Mouse (Mus musculus): Measurements from ENCODE around the gene Armh3. TPM values are rescaled to one million over a fixed set of nuclear protein-coding genes. Genes with fewer than 3 reads are reported as not detected.
A peak's percentile ranks its signal among the peaks of the same experiment; 100 is the strongest.

Gene Armh3
- polyA plus RNA-seq (2015; fragmentation: Nextera tagmentation; extraction: Ambion mirVana): 9.9 and 10.1 TPM in 2 replicates

DNA sequence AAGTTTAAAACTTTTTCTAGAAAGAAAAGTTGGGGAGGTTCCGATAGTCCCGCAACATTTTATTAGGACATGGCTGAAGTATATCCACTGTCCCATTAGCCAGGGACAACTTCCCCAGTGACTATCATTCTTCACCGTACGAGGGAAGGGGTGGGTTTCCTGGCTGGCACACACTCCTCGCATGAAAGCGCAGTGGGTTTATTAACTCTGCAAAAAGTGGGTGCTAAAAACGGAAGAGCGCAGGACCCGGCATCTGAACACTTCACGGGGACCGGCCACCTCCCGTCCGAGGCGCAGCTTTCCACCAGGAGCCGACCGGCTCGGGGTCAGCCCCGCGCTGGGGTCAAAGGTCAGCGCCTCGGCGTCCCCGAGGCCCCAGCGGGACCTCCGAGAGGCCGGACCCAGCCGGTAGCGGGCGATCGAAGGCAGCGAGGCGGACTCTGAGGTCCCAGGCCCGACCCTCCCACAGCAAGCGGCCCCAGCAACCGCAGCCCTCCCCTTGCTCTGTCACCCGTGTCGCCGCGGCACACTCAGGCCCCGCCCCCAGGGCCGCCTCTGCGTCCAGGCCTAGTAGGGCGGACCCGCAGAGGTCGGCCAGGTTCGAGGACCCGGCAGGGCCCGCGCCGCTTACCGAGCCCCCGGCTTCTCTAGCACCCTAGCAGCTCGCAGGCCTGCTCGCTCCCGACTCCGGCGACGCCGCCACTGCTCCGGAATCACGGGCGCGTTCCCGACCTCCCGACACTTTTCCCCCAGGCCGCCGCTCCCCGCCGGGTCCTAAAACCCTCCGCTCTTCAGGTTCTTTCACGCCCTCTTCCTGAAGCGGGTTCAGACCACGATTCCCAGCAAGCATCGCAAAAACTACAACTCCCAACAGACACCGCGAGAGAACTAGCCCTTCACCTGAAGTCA lies at the start of gene Armh3:
TSS of gene Armh3 (minus strand) at position 704 of the 909 bp plus-strand sequence.
- WGBS: 1% methylated on average over 76 of the region's 76 CpGs
- TF ChIP-seq CTCF (IDR thresholded peaks at IDR 0.05; ENCODE audit: low read depth): no peak; the same call in 1 of the 2 replicates
- Histone ChIP-seq H3K9ac (ENCODE audit: low read depth, low read length) (peak within 1 kb of the TSS; percentile 80), H3K36me3 (ENCODE audit: control insufficient read depth, insufficient read depth) (no peaks in the 10 kb centered on the region), H3K4me1 (replicated peaks; ENCODE audit: control insufficient read depth, insufficient read depth, low read length) (0 out of 2 replicates have a peak, but pooled peaks cover 2% of the 10 kb centered on the region), H3K27ac (ENCODE audit: low read depth, low read length) (peak within 1 kb of the TSS; percentile 97), H3K4me3 (ENCODE audit: low read depth, low read length) (peak within 1 kb of the TSS; percentile 83), H3K27me3 (replicated peaks; ENCODE audit: control insufficient read depth, insufficient read depth, low read length) (no peaks in the 10 kb centered on the region), H3K9me3 (ENCODE audit: control insufficient read depth) (no peaks in the 10 kb centered on the region), H3K4me2 (replicated peaks; ENCODE audit: low read depth) (peak within 1 kb of the TSS; percentile 74)
- peak; percentile 91 for ATAC-seq

DNA sequence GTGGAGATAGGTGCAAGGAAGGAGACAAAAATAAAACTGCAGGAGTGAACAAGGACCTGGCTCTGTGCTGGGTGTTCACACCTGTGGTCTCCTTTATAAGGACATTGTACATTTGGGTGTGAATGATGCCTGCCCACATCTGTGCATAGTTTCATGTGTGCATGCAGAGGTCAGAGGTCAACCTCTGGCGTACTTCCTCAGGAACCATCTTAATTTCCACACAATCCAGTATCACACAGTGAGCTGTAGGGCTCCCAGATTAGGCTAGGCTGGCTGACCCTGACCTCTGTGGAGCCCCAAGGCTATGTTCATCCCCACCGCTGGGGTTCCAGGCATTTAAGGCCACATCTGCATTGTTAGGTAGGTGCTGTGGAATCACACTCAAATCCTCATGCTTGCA lies 49.1 kb upstream of the Armh3 start:
- ATAC-seq: no peak
- TF ChIP-seq CTCF (IDR thresholded peaks at IDR 0.05; ENCODE audit: low read depth): no peak
- H3K36me3 ChIP-seq (ENCODE audit: control insufficient read depth, insufficient read depth): no peaks in the 10 kb centered on the region
- H3K27me3 ChIP-seq (replicated peaks; ENCODE audit: control insufficient read depth, insufficient read depth, low read length): no peaks in the 10 kb centered on the region
- no peaks in the 10 kb centered on the region for H3K9me3 ChIP-seq (ENCODE audit: control insufficient read depth)
- 64% methylated on average over 2 of the region's 2 CpGs for WGBS
- H3K4me3 ChIP-seq (ENCODE audit: low read depth, low read length): no peak overlapping the region
- no peak overlapping the region for H3K9ac ChIP-seq (ENCODE audit: low read depth, low read length)
- no peak overlapping the region for H3K4me2 ChIP-seq (replicated peaks; ENCODE audit: low read depth)
- no peak overlapping the region for H3K27ac ChIP-seq (ENCODE audit: low read depth, low read length)
- peaks cover 2% of the 10 kb centered on the region; the same call in 1 of the 2 replicates for H3K4me1 ChIP-seq (replicated peaks; ENCODE audit: control insufficient read depth, insufficient read depth, low read length)

DNA sequence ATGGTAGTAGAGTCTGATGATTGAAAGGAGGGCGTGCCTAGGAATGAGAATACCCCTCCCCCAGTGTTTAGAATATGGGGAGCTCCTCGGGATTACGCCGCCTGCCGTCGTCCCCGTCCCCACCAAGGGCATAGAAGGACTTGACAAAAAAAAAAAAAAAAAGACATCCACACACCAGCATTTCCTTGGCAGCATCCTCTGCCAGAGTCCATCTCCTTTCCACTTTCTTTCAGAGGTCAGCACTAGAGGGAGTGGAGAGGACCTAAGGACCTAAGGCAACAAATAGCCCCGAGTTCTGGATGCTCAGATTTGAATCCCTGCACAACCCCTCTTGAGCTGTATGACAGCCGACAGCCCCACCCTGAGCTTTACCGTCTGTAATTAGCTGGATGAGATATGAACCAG lies 48.3 kb upstream of the Armh3 start:
- no peaks in the 10 kb centered on the region for H3K36me3 ChIP-seq (ENCODE audit: control insufficient read depth, insufficient read depth)
- WGBS: 10% methylated on average over 10 of the region's 10 CpGs
- ATAC-seq: no peak
- no peaks in the 10 kb centered on the region for H3K9me3 ChIP-seq (ENCODE audit: control insufficient read depth)
- 0 out of 2 replicates have a peak overlapping the region, but pooled peaks have one; percentile 87 for H3K4me3 ChIP-seq (ENCODE audit: low read depth, low read length)
- peak overlapping the region; percentile 96 for H3K4me2 ChIP-seq (replicated peaks; ENCODE audit: low read depth)
- H3K9ac ChIP-seq (ENCODE audit: low read depth, low read length): no peak overlapping the region
- H3K27ac ChIP-seq (ENCODE audit: low read depth, low read length): peak overlapping the region; percentile 96
- peaks cover 2% of the 10 kb centered on the region; the same call in 1 of the 2 replicates for H3K4me1 ChIP-seq (replicated peaks; ENCODE audit: control insufficient read depth, insufficient read depth, low read length)
- peak; percentile 50 for TF ChIP-seq CTCF (IDR thresholded peaks at IDR 0.05; ENCODE audit: low read depth)
- H3K27me3 ChIP-seq (replicated peaks; ENCODE audit: control insufficient read depth, insufficient read depth, low read length): no peaks in the 10 kb centered on the region

DNA sequence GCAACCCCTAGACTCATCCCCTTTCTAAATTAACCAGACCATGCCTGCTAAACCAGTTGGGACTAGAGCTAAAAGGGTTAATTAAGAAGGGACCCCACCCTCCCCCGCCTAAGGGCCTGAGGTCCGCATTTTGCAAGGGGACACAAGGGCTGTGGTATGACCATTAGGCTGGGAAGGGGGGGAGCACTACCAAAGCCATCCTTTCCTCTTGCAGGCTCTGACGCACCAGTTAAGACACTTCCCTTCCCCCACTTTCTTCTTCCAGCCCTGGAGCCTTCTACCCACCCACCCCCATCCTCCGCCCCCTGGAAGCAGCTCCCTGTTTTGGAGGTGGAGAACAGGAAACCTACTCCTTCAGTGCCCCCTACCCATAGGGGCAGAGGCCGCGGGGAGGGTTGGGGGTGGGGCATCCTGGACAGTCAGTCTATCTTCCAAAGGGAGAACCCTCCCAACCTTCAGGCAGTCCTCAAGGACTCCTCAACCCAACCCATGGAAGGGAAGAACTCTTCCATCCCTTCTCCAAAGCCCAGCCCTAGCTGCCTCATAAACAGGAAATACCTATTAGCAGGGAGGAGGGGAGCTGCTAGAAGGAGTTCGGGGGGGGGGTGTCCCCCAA lies 47.5 kb upstream of the Armh3 start:
- peak overlapping the region; percentile 96 for H3K4me2 ChIP-seq (replicated peaks; ENCODE audit: low read depth)
- peak; percentile 36 for ATAC-seq
- peaks cover 2% of the 10 kb centered on the region; the same call in 1 of the 2 replicates for H3K4me1 ChIP-seq (replicated peaks; ENCODE audit: control insufficient read depth, insufficient read depth, low read length)
- 0 out of 2 replicates have a peak, but pooled peaks have one; percentile 3 for TF ChIP-seq CTCF (IDR thresholded peaks at IDR 0.05; ENCODE audit: low read depth)
- H3K9ac ChIP-seq (ENCODE audit: low read depth, low read length): peak overlapping the region; percentile 93; the same call in 1 of the 2 replicates
- WGBS: 3% methylated on average over 7 of the region's 7 CpGs
- no peaks in the 10 kb centered on the region for H3K36me3 ChIP-seq (ENCODE audit: control insufficient read depth, insufficient read depth)
- H3K9me3 ChIP-seq (ENCODE audit: control insufficient read depth): no peaks in the 10 kb centered on the region
- peak overlapping the region; percentile 96 for H3K27ac ChIP-seq (ENCODE audit: low read depth, low read length)
- no peaks in the 10 kb centered on the region for H3K27me3 ChIP-seq (replicated peaks; ENCODE audit: control insufficient read depth, insufficient read depth, low read length)
- peak overlapping the region; percentile 87 for H3K4me3 ChIP-seq (ENCODE audit: low read depth, low read length)

DNA sequence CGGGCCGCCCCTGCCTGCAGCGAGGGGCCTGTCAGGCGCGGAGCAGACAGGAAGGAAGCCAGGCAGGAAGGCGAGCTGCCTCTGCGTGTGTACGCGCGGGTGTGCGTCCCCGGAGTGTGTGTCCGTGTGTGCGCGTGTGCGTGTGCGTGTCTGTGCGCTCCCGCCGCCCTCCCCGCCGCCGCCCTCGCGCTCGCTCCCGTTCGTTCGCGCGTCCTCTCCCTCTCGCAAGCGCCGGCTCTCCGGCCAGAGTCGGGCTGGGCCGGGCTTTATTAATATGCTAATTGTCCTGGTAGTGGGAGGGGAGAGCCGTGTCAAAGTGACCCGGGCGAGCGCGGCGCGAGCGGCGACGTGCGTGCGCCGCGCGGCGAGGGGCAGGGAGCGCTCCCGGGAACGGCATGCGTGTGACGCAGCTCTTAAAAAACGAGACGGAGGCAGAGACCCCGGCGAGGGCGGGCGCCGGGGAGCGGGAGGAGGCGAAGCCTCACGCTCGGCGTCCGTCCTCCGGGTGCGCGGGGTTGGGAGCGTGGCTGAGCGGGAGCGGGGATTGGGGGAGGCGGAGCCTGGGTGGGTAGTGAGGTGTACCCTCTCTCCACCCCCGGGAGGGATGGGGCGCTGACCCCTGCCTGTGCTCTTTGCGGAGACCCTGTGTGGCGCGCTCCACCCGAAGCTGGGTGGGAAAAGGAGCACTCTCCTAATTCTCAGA lies 46.9 kb upstream of the Armh3 start, which contains the start of gene Ldb1:
TSS of gene Ldb1 (minus strand) at position 222 of the 703 bp plus-strand sequence.
- H3K4me1 ChIP-seq (replicated peaks; ENCODE audit: control insufficient read depth, insufficient read depth, low read length): peaks cover 6% of the 10 kb centered on the region; the same call in 1 of the 2 replicates
- H3K36me3 ChIP-seq (ENCODE audit: control insufficient read depth, insufficient read depth): no peaks in the 10 kb centered on the region
- ATAC-seq: peak; percentile 70
- WGBS: under 1% methylated on average over 71 of the region's 84 CpGs
- TF ChIP-seq CTCF (IDR thresholded peaks at IDR 0.05; ENCODE audit: low read depth): no peak
- H3K4me2 ChIP-seq (replicated peaks; ENCODE audit: low read depth): peak within 1 kb of the TSS; percentile 96
- no peaks in the 10 kb centered on the region for H3K27me3 ChIP-seq (replicated peaks; ENCODE audit: control insufficient read depth, insufficient read depth, low read length)
- H3K27ac ChIP-seq (ENCODE audit: low read depth, low read length): peak within 1 kb of the TSS; percentile 96
- H3K9me3 ChIP-seq (ENCODE audit: control insufficient read depth): no peaks in the 10 kb centered on the region
- H3K4me3 ChIP-seq (ENCODE audit: low read depth, low read length): peak within 1 kb of the TSS; percentile 87
- H3K9ac ChIP-seq (ENCODE audit: low read depth, low read length): peak within 1 kb of the TSS; percentile 93

Measured in intestine, postnatal 0 days (tissue).